Mouse (Mus musculus) lung, postnatal 0 days (tissue): ENCODE results near the gene Snrnp40. TPM values are rescaled to one million over a fixed set of nuclear protein-coding genes. Genes with fewer than 3 reads are reported as not detected.

Source experiments
- ATAC-seq: fragments of 200-750 bp; cut with Nextera tagmentation; 2 replicates; pipeline ENCODE4 v1.8.0; 2017; ENCODE audit warnings: moderate library complexity
- DNase-seq: peaks from one replicate; pipeline ENCODE4 v3.0.0-alpha.2; 2016; ENCODE audit warnings: low spot score
- H3K27ac ChIP-seq: fragments of 300-500 bp; sonication (generic); 2 replicates; pipeline ENCODE4 v1.5.1; 2014; ENCODE audit warnings: antibody characterized with exemption, mild to moderate bottlenecking, low read length, mixed read lengths
- H3K27me3 ChIP-seq: fragments of 300-500 bp; sonication (generic); replicated peaks from 2 replicates; pipeline ENCODE4 v1.6.1; 2014; ENCODE audit warnings: low read length, mixed read lengths; ENCODE audit not compliant: insufficient read depth
- H3K36me3 ChIP-seq: fragments of 300-500 bp; sonication (generic); 2 replicates; pipeline ENCODE4 v1.6.1; 2014; ENCODE audit warnings: low read length, mixed read lengths; ENCODE audit not compliant: insufficient read depth
- H3K4me1 ChIP-seq: fragments of 300-500 bp; sonication (generic); 2 replicates; pipeline ENCODE4 v1.6.1; 2014; ENCODE audit warnings: antibody characterized with exemption, low read depth, low read length, mixed read lengths; ENCODE audit not compliant: insufficient read depth
- H3K4me2 ChIP-seq: fragments of 300-500 bp; sonication (generic); replicated peaks from 2 replicates; pipeline ENCODE4 v1.6.1; 2014; ENCODE audit warnings: low read depth, mild to moderate bottlenecking, low read length, moderate library complexity, mixed read lengths
- H3K4me3 ChIP-seq: fragments of 300-500 bp; sonication (generic); 2 replicates; pipeline ENCODE4 v1.5.1; 2014; ENCODE audit warnings: low read depth, low read length
- H3K9ac ChIP-seq: fragments of 300-500 bp; sonication (generic); replicated peaks from 2 replicates; pipeline ENCODE4 v1.6.1; 2014; ENCODE audit warnings: low read depth, mild to moderate bottlenecking
- H3K9me3 ChIP-seq: fragments of 300-500 bp; sonication (generic); 2 replicates; pipeline ENCODE4 v1.6.1; 2016; ENCODE audit warnings: low read length, mixed read lengths
- CTCF ChIP-seq: IDR thresholded peaks from 2 replicates; pipeline ENCODE4 v1.5.1; 2016; ENCODE audit warnings: antibody characterized with exemption, mild to moderate bottlenecking
- EP300 ChIP-seq: IDR thresholded peaks from 2 replicates; pipeline ENCODE4 v1.6.1; 2016; ENCODE audit warnings: antibody characterized with exemption, mild to moderate bottlenecking, control low read depth
- WGBS: fragments of 180-500 bp; shearing (Covaris S2); extraction: QIAGEN DNeasy Blood & Tissue Kit; methylation state at CpG from one replicate; pipeline ENCODE4 v1.1.7; 2014; 5-methylcytosine and 5-hydroxymethylcytosine counted together
- polyA plus RNA-seq: library from polyadenylated mRNA; unstranded; fragments of >200 nt; fragmentation: Nextera tagmentation; extraction: Ambion mirVana; gene quantifications from 2 replicates; pipeline ENCODE4 v1.2.1, GENCODE M21; 2015

Gene Snrnp40
- polyA plus RNA-seq, 1 experiment from 2014 or later, result 54.7 TPM

- Histone ChIP-seq H3K4me3 (peak overlapping the region; percentile 94), H3K27me3 (no peaks in the 10 kb centered on the region), H3K9me3 (no peaks in the 10 kb centered on the region), H3K27ac (peak overlapping the region; percentile 71), H3K36me3 (peaks cover 13% of the 10 kb centered on the region; the same call in 1 of the 2 replicates), H3K9ac (peak overlapping the region; percentile 89), H3K4me2 (peak overlapping the region; percentile 64), H3K4me1 (peaks cover 5% of the 10 kb centered on the region; the same call in 1 of the 2 replicates)
- TF ChIP-seq CTCF (no peak), EP300 (no peak)
- DNase-seq (no peak), ATAC-seq (peak; percentile 10; the same call in 1 of the 2 replicates)
- WGBS, result 2% methylated on average over 19 of the region's 19 CpGs
These were observed 282 bp downstream of the Snrnp40 start for GRCm38 (mm10) chr4:130360238-130360590.

GRCm38 (mm10) chr4:130376675-130377074 is 16.7 kb downstream of the Snrnp40 start:
- Histone ChIP-seq H3K9me3 (no peaks in the 10 kb centered on the region), H3K4me3 (no peak overlapping the region), H3K4me1 (no peaks in the 10 kb centered on the region), H3K4me2 (no peak overlapping the region), H3K9ac (no peak overlapping the region), H3K27me3 (no peaks in the 10 kb centered on the region), H3K27ac (no peak overlapping the region), H3K36me3 (peaks cover 23% of the 10 kb centered on the region)
- DNase-seq (no peak), ATAC-seq (no peak)
- WGBS, result 83% methylated on average over 4 of the region's 4 CpGs
- no peak for TF ChIP-seq EP300
- TF ChIP-seq CTCF, result peak; percentile 44

- TF ChIP-seq EP300, result no peak
- TF ChIP-seq CTCF, result no peak
- H3K4me3 ChIP-seq, result no peak overlapping the region
- ATAC-seq, result no peak
- peaks cover 23% of the 10 kb centered on the region for H3K36me3 ChIP-seq
- no peak overlapping the region for H3K4me2 ChIP-seq
- H3K27ac ChIP-seq, result no peak overlapping the region
- no peak overlapping the region for H3K9ac ChIP-seq
- no peak for DNase-seq
- H3K9me3 ChIP-seq, result no peaks in the 10 kb centered on the region
- no peaks in the 10 kb centered on the region for H3K27me3 ChIP-seq
- no peaks in the 10 kb centered on the region for H3K4me1 ChIP-seq
- 79% methylated on average over 4 of the region's 4 CpGs for WGBS
These were observed 17.6 kb downstream of the Snrnp40 start for GRCm38 (mm10) chr4:130377500-130377899.

- Histone ChIP-seq H3K4me3 (no peak overlapping the region), H3K4me1 (no peaks in the 10 kb centered on the region), H3K36me3 (peaks cover 29% of the 10 kb centered on the region), H3K9me3 (no peaks in the 10 kb centered on the region), H3K4me2 (no peak overlapping the region), H3K27ac (no peak overlapping the region), H3K9ac (no peak overlapping the region), H3K27me3 (no peaks in the 10 kb centered on the region)
- ATAC-seq, result no peak
- DNase-seq, result no peak
- WGBS, result 100% methylated on average over 2 of the region's 2 CpGs
- TF ChIP-seq CTCF (no peak), EP300 (no peak)
These were observed 19.2 kb downstream of the Snrnp40 start for GRCm38 (mm10) chr4:130379181-130379580.

GRCm38 (mm10) chr4:130380418-130380817 is 20.5 kb downstream of the Snrnp40 start:
- DNase-seq, result no peak
- Histone ChIP-seq H3K4me3 (no peak overlapping the region), H3K27me3 (no peaks in the 10 kb centered on the region), H3K27ac (no peak overlapping the region), H3K36me3 (peaks cover 25% of the 10 kb centered on the region; the same call in 1 of the 2 replicates), H3K4me1 (no peaks in the 10 kb centered on the region), H3K4me2 (no peak overlapping the region), H3K9ac (no peak overlapping the region), H3K9me3 (no peaks in the 10 kb centered on the region)
- TF ChIP-seq EP300, result no peak
- peak; percentile 28 for TF ChIP-seq CTCF
- WGBS, result 77% methylated on average over 2 of the region's 2 CpGs
- ATAC-seq, result no peak

GRCm38 (mm10) chr4:130387256-130387655 is 27.3 kb downstream of the Snrnp40 start:
- no peak for ATAC-seq
- no peaks in the 10 kb centered on the region for H3K27me3 ChIP-seq
- no peak for TF ChIP-seq CTCF
- no peak for TF ChIP-seq EP300
- H3K4me1 ChIP-seq, result no peaks in the 10 kb centered on the region
- H3K4me2 ChIP-seq, result no peak overlapping the region
- no peak overlapping the region for H3K4me3 ChIP-seq
- H3K9me3 ChIP-seq, result no peaks in the 10 kb centered on the region
- no peak overlapping the region for H3K9ac ChIP-seq
- peaks cover 40% of the 10 kb centered on the region; the same call in 1 of the 2 replicates for H3K36me3 ChIP-seq
- H3K27ac ChIP-seq, result no peak overlapping the region
- 75% methylated on average over 3 of the region's 3 CpGs for WGBS
- DNase-seq, result no peak

- no peak overlapping the region for H3K27ac ChIP-seq
- no peaks in the 10 kb centered on the region for H3K9me3 ChIP-seq
- H3K27me3 ChIP-seq, result no peaks in the 10 kb centered on the region
- H3K36me3 ChIP-seq, result peaks cover 23% of the 10 kb centered on the region; the same call in 1 of the 2 replicates
- no peak for ATAC-seq
- WGBS, result 69% methylated on average over 6 of the region's 6 CpGs
- H3K4me2 ChIP-seq, result no peak overlapping the region
- no peaks in the 10 kb centered on the region for H3K4me1 ChIP-seq
- H3K4me3 ChIP-seq, result no peak overlapping the region
- peak; percentile 21 for DNase-seq
- H3K9ac ChIP-seq, result no peak overlapping the region
- TF ChIP-seq CTCF (no peak), EP300 (no peak)
These were observed 29.6 kb downstream of the Snrnp40 start for GRCm38 (mm10) chr4:130389496-130389895.
